Mouse (Mus musculus) liver (tissue): ENCODE measurements around the gene Olfr656.

Experiments used
- DNase-seq: peaks from one replicate; pipeline ENCODE4 v3.0.0-alpha.2; 2020; ENCODE audit warnings: mixed read lengths

Olfr656 gene

DNA sequence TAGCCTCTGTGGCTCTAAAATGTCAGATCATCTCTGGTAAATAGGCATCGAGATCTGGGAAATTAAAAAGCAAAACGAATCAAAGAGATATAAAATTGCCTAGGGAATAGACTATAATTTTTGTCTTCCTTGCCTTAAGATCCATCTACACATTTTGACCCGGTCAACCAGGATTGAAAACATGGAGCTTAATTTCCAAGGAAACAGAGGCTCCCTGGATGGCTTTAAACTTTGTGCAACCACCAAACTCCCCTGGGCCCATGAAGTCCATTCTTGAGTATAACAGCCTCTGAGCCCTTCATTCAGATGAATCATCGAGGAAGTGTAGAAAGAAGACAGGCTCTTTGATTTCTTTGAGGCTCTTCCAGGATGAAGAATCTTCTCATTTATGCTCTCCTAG lies at the start of gene Olfr656:
TSS of gene Olfr656 (plus strand) at position 301 of the 400 bp plus-strand sequence.
- no peak for DNase-seq

DNA sequence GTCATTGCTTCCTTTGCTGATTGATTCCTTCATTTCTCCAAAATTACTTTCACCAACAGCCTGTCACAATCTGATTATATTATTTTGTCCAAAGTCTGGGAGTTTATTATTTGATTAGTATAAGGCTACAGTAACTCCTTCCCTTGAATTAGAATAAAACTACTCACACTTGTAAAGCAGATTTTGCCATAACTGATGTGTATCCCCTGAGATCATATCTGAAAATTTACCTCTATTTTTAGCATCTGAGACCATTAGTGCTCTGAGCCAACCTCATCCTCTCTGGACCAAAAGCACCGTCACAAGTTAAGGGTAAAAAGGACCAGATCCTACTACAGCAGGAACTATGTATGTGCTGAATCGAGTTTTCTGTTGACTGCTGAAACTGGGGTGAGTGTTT lies 36.7 kb upstream of the Olfr656 start, which contains the start of gene Olfr653:
TSS of gene Olfr653 (plus strand) at position 301 of the 400 bp plus-strand sequence.
- DNase-seq: no peak

- no peak for DNase-seq
These were observed 32.9 kb upstream of the Olfr656 start for GRCm38 (mm10) chr7:104580846-104581245.

- no peak for DNase-seq
These were observed 32.3 kb upstream of the Olfr656 start for GRCm38 (mm10) chr7:104581429-104581828.

DNA sequence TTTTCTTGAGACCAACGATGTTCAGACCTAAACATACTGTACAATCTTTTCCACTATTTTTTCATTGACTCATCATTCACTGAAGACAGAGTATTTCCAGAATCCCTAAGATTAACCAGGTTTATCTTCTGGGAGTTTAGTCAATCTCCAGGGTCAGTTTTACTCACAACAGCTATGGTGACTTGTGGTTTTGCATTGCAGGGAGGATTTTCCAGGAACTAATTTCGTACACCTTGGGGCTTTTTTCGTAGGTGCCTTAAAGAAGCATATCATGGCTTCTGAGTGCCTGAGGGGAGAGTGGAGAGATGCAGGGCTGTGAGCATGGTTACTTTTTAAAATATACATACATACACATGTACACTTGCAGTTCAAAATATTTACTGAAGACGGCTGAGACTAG lies 27.0 kb upstream of the Olfr656 start, which contains the start of gene Olfr654:
TSS of gene Olfr654 (plus strand) at position 301 of the 400 bp plus-strand sequence.
- DNase-seq: no peak

DNA sequence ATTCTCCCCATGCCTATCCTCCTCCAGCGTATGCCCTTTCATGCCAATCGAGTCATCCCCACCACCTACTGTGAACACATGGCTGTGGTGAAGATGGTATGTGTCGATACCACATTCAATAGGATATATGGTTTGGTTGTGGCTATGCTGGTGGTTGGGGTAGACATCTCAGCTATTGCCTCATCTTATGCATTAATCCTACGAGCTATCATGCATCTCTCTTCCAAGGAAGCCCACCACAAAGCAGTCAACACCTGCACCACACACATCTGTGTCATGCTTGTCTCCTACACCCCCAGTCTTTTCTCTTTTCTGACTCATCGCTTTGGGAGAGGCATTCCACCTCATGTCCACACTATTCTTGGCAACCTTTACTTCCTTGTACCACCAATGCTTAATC lies 25.5 kb upstream of the Olfr656 start:
- no peak for DNase-seq

DNA sequence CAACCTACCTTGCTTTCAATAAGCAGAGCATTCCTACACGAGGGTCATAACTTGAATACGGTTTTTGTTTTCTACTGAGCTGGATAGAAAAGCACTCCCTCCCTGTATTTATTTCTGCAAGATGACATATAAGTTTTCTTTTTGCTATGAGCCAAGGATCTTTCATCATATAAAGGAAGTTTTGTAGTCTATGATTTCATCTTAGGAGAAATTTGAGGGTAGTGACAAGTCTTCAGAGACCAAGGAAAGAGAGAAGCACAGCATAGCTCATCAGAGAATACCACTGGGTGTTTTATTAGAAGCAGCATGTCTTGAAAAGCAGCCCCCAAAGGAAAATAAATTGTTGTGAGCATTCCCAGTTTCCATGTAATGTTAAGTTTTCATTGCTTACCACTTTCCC lies 12.1 kb upstream of the Olfr656 start, which contains the start of gene Olfr655:
TSS of gene Olfr655 (minus strand) at position 101 of the 400 bp plus-strand sequence.
- DNase-seq: no peak

DNA sequence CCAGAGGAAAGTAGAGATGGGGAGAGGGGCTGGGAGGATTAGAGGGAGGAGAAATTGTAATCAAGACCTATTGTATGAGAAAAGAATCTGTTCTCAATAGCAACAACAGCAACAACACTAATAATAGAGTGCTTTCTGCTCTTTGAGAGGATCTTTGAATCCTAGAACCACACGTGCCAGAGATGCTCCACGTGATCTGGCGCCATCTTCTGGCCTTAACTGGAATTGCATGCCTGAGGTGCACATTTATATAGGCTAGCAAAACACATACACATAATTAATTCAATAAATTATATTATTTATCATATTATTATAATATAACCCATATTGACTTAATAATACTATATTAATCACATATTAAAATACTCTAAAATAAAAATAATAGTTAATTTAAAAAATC lies 10.6 kb upstream of the Olfr656 start:
- peak; percentile 44 for DNase-seq

- no peak for DNase-seq
These were observed 9.0 kb upstream of the Olfr656 start for GRCm38 (mm10) chr7:104604727-104605126.

- no peak for DNase-seq
These were observed 10.7 kb downstream of the Olfr656 start, which contains the start of gene Olfr657 for GRCm38 (mm10) chr7:104624494-104624893. TSS of gene Olfr657 (plus strand) at chr7:104624794.

DNA sequence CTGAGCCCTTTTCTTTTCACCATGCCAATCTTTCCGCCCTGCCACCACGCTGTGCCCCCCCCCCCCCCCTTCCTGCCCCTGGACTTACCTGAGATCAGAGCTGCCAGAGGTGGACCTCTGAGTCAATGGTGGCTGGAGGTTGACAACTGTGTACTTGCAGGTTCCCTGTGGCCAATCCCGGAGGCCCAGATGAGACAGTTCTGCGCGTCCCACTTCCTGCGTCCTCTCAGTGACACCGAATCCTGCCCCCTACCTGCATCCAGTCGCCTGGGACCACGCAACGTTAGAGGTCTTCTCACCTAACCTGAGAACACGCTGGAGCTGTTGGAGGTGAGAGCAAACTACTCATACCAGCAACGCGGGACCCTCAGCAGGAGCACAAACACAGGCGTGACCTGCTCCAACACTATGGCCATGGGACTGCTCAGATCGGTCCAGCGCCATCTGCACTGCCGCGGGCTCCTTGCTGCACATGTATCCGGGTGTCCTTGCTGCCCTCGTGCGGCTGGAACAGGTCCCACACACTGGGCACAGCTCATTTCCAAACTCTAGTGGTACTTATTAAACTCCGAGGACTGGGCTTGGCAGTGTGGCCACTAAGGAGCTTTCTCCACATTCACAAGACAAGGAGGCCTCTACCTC lies 33.2 kb downstream of the Olfr656 start, which contains the start of gene Olfr658:
TSS of gene Olfr658 (minus strand) at position 465 of the 642 bp plus-strand sequence.
- DNase-seq: peak; percentile 40

GRCm38 (mm10) chr7:104666453-104666852 lies 52.7 kb downstream of the Olfr656 start, which contains the start of gene Olfr659:
TSS of gene Olfr659 (plus strand) at chr7:104666753.
- DNase-seq: no peak
